Mouse (Mus musculus): ENCODE data around the gene Myo10.

- TF ChIP-seq CTCF (IDR thresholded peaks at IDR 0.05; ENCODE audit: low read depth) (no peak), EP300 (IDR thresholded peaks at IDR 0.05; ENCODE audit: low read depth) (no peak)
Observed at GRCm38 (mm10) chr15:25651820-25652219, 29.5 kb downstream of the Myo10 start.
